Mouse (Mus musculus) hindbrain, postnatal 0 days (tissue): ENCODE results near the gene Noxo1. TPM values are rescaled to one million over a fixed set of nuclear protein-coding genes. Genes with fewer than 3 reads are reported as not detected.

ENCODE experiments used
- ATAC-seq: fragments of 200-750 bp; cut with Nextera tagmentation; 2 replicates; pipeline ENCODE4 v1.8.0; 2017; ENCODE audit warnings: mild to moderate bottlenecking, moderate TSS enrichment, moderate library complexity
- DNase-seq: peaks from one replicate; pipeline ENCODE4 v3.0.0-alpha.2; 2015; ENCODE audit warnings: low spot score
- H3K27ac ChIP-seq: fragments of 300-500 bp; sonication (generic); 2 replicates; pipeline ENCODE4 v1.5.1; 2014; ENCODE audit warnings: mild to moderate bottlenecking
- H3K27me3 ChIP-seq: fragments of 300-500 bp; sonication (generic); 2 replicates; pipeline ENCODE4 v1.6.1; 2014; ENCODE audit warnings: low read length, mixed read lengths; ENCODE audit not compliant: insufficient read depth
- H3K36me3 ChIP-seq: fragments of 300-500 bp; sonication (generic); 2 replicates; pipeline ENCODE4 v1.6.1; 2014; ENCODE audit warnings: low read length, mixed read lengths; ENCODE audit not compliant: insufficient read depth
- H3K4me1 ChIP-seq: fragments of 300-500 bp; sonication (generic); 2 replicates; pipeline ENCODE4 v1.6.1; 2014; ENCODE audit warnings: antibody characterized with exemption, low read length, mixed read lengths; ENCODE audit not compliant: insufficient read depth
- H3K4me2 ChIP-seq: fragments of 300-500 bp; sonication (generic); 2 replicates; pipeline ENCODE4 v1.6.1; 2014; ENCODE audit warnings: low read depth, mild to moderate bottlenecking, low read length, moderate library complexity, mixed read lengths
- H3K4me3 ChIP-seq: fragments of 300-500 bp; sonication (generic); 2 replicates; pipeline ENCODE4 v1.5.1; 2014; ENCODE audit warnings: low read length
- H3K9ac ChIP-seq: fragments of 300-500 bp; sonication (generic); replicated peaks from 2 replicates; pipeline ENCODE4 v1.6.1; 2014; ENCODE audit warnings: mild to moderate bottlenecking, low read length, moderate library complexity, mixed read lengths
- H3K9me3 ChIP-seq: fragments of 300-500 bp; sonication (generic); 2 replicates; pipeline ENCODE4 v1.6.1; 2016; ENCODE audit warnings: low read length, mixed read lengths
- CTCF ChIP-seq: IDR thresholded peaks from 2 replicates; pipeline ENCODE4 v1.5.1; 2016; ENCODE audit warnings: antibody characterized with exemption, control low read depth, low read depth
- WGBS: fragments of 180-500 bp; shearing (Covaris S2); extraction: QIAGEN DNeasy Blood & Tissue Kit; methylation state at CpG from one replicate; pipeline ENCODE4 v1.1.7; 2014; 5-methylcytosine and 5-hydroxymethylcytosine counted together
- polyA plus RNA-seq: library from polyadenylated mRNA; unstranded; fragments of >200 nt; fragmentation: Nextera tagmentation; extraction: Ambion mirVana; gene quantifications from 2 replicates; pipeline ENCODE4 v1.2.1, GENCODE M21; 2015
- total RNA-seq: library from RNA; depleted of rRNA; stranded (reverse); fragments of >200 nt; gene quantifications from 2 replicates; pipeline ENCODE4 v1.2.3, GENCODE M21; 2014

The Noxo1 gene
- total and polyA plus RNA-seq, 2 experiments from 2014 or later, result 1.4 to 6.1 TPM

DNA sequence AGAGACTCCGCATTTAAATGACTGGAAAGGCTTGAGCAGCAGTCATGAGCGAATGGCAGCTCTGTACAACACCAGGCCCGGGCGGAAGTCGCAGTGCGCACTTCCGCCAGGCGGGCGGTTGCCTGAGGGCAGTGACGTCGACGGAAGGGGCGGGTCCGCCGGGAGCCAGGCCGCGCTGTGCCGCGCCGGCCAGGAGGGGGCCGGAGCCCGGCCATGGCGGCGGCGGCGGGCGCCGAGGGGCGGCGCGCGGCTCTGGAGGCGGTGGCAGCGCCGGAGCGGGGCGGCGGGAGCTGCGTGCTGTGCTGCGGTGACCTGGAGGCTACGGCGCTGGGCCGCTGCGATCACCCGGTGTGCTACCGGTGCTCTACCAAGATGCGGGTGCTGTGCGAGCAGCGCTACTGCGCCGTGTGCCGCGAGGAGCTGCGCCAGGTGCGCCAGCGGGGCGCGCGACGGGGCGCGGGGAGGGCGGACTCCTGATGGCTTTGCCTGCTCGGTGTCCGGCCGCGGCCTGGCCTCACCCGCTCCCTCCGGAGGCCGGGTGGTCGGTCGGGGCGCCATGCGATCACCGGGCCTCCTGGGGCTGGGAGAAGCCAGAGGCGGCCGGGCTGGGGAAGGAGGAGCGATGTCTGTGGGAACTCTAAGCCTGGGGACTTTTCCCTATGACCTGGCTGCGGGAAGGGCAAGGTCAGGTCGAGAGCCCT lies 26.3 kb upstream of the Noxo1 start, which contains the start of gene Zfp598:
TSS of gene Zfp598 (plus strand) at position 143 of the 701 bp plus-strand sequence.
- peak within 1 kb of the TSS; percentile 97 for H3K9ac ChIP-seq
- no peaks in the 10 kb centered on the region for H3K9me3 ChIP-seq
- 2% methylated on average over 67 of the region's 80 CpGs for WGBS
- peak within 1 kb of the TSS; percentile 67 for H3K4me2 ChIP-seq
- 0 out of 2 replicates have a peak, but pooled peaks have one; percentile 18 for TF ChIP-seq CTCF
- H3K4me3 ChIP-seq, result peak within 1 kb of the TSS; percentile 88
- no peaks in the 10 kb centered on the region for H3K27me3 ChIP-seq
- DNase-seq, result peak; percentile 97
- ATAC-seq, result peak; percentile 99
- H3K36me3 ChIP-seq, result no peaks in the 10 kb centered on the region
- peak within 1 kb of the TSS; percentile 92 for H3K27ac ChIP-seq
- peaks cover 14% of the 10 kb centered on the region for H3K4me1 ChIP-seq

DNA sequence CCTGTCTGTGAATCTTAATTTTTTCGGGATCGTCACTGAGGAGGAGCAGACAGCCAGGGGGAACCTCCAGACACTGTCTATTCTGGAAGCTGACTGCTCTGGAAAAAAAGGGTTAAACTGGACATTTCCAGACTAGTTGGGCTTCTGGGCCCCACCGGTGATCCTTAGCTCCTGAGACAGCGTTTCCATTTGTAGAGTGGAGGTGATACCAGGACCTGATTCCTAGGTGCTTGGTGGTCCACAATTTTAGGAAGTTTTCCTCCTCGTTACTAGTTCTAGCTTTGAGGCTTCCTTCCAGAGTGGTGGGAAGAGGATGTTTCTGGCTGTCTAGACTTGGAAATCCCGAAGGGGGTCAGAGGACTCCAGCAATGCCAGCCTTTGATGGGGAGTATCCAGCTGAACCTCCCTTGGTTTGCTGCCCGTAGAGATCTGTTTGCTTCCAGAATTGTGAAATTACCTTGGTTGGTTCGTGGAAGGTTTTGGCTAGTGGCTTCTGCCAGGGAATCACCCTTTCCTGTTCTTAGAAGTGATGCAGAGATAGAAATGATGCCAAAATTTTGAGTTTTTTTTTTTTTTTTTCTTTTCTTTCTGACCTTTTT lies 25.7 kb upstream of the Noxo1 start:
- no peak for TF ChIP-seq CTCF
- peak overlapping the region; percentile 92 for H3K27ac ChIP-seq
- H3K36me3 ChIP-seq, result no peaks in the 10 kb centered on the region
- no peaks in the 10 kb centered on the region for H3K9me3 ChIP-seq
- peak overlapping the region; percentile 88 for H3K4me3 ChIP-seq
- peak overlapping the region; percentile 97 for H3K9ac ChIP-seq
- H3K27me3 ChIP-seq, result no peaks in the 10 kb centered on the region
- DNase-seq (peak; percentile 15), ATAC-seq (no peak)
- WGBS, result 11% methylated on average over 8 of the region's 8 CpGs
- H3K4me2 ChIP-seq, result peak overlapping the region; percentile 67
- H3K4me1 ChIP-seq, result peaks cover 14% of the 10 kb centered on the region

DNA sequence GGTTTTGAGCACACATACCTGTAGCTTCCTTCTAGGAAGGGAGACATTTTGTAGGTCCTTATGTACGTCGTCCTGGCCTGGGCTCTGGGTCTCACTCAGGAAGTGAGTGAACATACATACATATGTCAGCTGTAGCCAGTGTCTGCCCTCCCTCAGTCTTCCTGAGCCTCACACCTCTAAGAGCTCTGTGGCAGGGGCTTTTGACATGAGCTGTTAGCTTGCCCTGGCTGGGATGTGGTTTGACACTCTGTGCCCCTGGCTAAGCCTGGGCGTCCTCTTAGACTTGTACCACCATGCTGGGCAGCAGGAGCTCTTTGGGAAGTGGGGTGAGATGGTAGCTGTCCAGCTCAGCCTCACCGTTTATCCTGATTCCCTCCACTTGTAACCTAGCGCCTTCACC lies 24.7 kb upstream of the Noxo1 start:
- peak overlapping the region; percentile 15; the same call in 1 of the 2 replicates for H3K9ac ChIP-seq
- no peak overlapping the region for H3K27ac ChIP-seq
- TF ChIP-seq CTCF, result no peak
- WGBS, result 68% methylated on average over 5 of the region's 5 CpGs
- DNase-seq, result no peak
- H3K4me3 ChIP-seq, result no peak overlapping the region
- no peaks in the 10 kb centered on the region for H3K36me3 ChIP-seq
- ATAC-seq, result no peak
- H3K27me3 ChIP-seq, result no peaks in the 10 kb centered on the region
- H3K4me2 ChIP-seq, result peak overlapping the region; percentile 67
- no peaks in the 10 kb centered on the region for H3K9me3 ChIP-seq
- peaks cover 14% of the 10 kb centered on the region for H3K4me1 ChIP-seq

- H3K36me3 ChIP-seq, result peaks cover 7% of the 10 kb centered on the region; the same call in 1 of the 2 replicates
- no peak overlapping the region for H3K27ac ChIP-seq
- H3K4me2 ChIP-seq, result 0 out of 2 replicates have a peak overlapping the region, but pooled peaks have one; percentile 8
- 39% methylated on average over 5 of the region's 5 CpGs for WGBS
- H3K27me3 ChIP-seq, result no peaks in the 10 kb centered on the region
- DNase-seq (no peak), ATAC-seq (no peak)
- TF ChIP-seq CTCF, result no peak
- peaks cover 14% of the 10 kb centered on the region for H3K4me1 ChIP-seq
- no peaks in the 10 kb centered on the region for H3K9me3 ChIP-seq
- H3K4me3 ChIP-seq, result no peak overlapping the region
- peak overlapping the region; percentile 15; the same call in 1 of the 2 replicates for H3K9ac ChIP-seq
Measured at GRCm38 (mm10) chr17:24672141-24672540, 23.9 kb upstream of the Noxo1 start.

- 79% methylated on average over 7 of the region's 7 CpGs for WGBS
- no peak for ATAC-seq
- no peak for TF ChIP-seq CTCF
Measured at GRCm38 (mm10) chr17:24674277-24674676, 21.8 kb upstream of the Noxo1 start.

DNA sequence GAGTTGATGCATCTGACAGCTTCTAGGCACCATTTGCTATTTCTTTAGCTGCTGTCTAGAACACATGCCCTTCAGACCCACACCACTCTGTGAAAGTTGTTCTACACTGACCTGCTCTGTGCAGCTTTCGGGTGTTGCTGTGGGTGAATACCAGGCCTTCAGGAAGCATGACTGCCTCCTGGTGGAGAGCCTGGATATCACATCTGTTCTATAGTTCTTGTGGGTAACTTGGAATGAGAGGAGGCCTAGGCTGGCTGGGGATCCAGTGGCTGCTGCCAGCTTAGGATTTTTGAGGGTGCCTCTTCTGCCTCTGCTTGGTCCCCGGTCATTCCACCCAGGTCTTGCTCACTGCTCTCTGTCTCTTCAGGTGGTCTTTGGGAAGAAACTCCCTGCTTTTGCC lies 19.8 kb upstream of the Noxo1 start:
- DNase-seq (peak; percentile 78), ATAC-seq (peak; percentile 48)
- Histone ChIP-seq H3K9ac (no peak overlapping the region), H3K4me3 (no peak overlapping the region), H3K4me2 (no peak overlapping the region), H3K4me1 (peaks cover 6% of the 10 kb centered on the region), H3K36me3 (peaks cover 45% of the 10 kb centered on the region), H3K9me3 (no peaks in the 10 kb centered on the region), H3K27me3 (no peaks in the 10 kb centered on the region), H3K27ac (no peak overlapping the region)
- WGBS, result 52% methylated on average over 2 of the region's 2 CpGs
- TF ChIP-seq CTCF, result peak; percentile 85

More at GRCm38 (mm10) chr17:24674277-24674676, 21.8 kb upstream of the Noxo1 start:
- H3K9me3 ChIP-seq, result no peaks in the 10 kb centered on the region
- H3K27me3 ChIP-seq, result no peaks in the 10 kb centered on the region
- H3K36me3 ChIP-seq, result peaks cover 28% of the 10 kb centered on the region
- H3K4me3 ChIP-seq, result no peak overlapping the region
- H3K4me2 ChIP-seq, result no peak overlapping the region
- H3K27ac ChIP-seq, result no peak overlapping the region
- H3K4me1 ChIP-seq, result peaks cover 14% of the 10 kb centered on the region
- no peak for DNase-seq
- no peak overlapping the region for H3K9ac ChIP-seq
